Mouse (Mus musculus): Measurements from ENCODE around the gene Rasgrp3. TPM values are rescaled to one million over a fixed set of nuclear protein-coding genes. Genes with fewer than 3 reads are reported as not detected.
"Not testable (repeated sequence)": the region's sequence is repeated elsewhere in the genome, so short reads cannot be mapped to it uniquely, and the experiment has no call there.

Rasgrp3 gene
- polyA plus RNA-seq, 1 experiment from 2014 or later, result 5.4 TPM

- no peak; the same call in 1 of the 2 replicates for ATAC-seq (replicated peaks)
- H3K4me2 ChIP-seq, result no peak overlapping the region
- 48% methylated on average over 7 of the region's 7 CpGs for WGBS
- H3K9me3 ChIP-seq, result no peaks in the 10 kb centered on the region
- H3K4me3 ChIP-seq, result no peak overlapping the region
- H3K4me1 ChIP-seq, result no peaks in the 10 kb centered on the region
- H3K27ac ChIP-seq, result no peak overlapping the region
- H3K9ac ChIP-seq, result no peak overlapping the region
- no peaks in the 10 kb centered on the region for H3K27me3 ChIP-seq (replicated peaks)
- no peaks in the 10 kb centered on the region for H3K36me3 ChIP-seq (replicated peaks)
Observed at GRCm38 (mm10) chr17:75440619-75441018, 4.9 kb downstream of the Rasgrp3 start.

DNA sequence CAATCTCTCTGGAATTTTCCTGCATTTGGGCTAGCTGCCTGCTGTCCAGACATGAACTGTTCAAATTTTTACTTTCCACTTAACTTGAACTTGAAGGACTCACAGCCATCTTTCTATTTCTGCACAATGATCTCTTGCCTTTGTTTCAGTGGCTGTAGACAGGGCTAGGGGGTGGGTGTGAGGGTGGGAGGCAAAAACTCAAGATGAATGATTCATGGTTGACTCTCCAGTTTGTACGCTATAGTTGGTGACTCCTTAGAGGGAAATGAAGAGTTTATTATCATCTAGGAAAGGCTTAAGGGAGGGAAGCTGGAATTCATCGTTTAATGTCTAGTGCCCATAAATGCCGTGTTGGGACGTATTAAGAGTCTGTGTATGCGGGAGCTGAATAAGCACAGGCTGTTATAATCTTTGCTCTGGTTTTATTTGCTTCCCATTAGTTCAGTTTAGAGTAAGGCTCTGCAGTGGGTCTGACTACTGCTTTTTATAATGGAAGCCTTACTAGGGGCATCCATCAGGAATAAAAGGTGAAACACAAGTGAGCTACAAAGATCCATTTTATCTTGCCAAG lies 5.6 kb downstream of the Rasgrp3 start:
- Histone ChIP-seq H3K27ac (0 out of 2 replicates have a peak overlapping the region, but pooled peaks have one; percentile 5), H3K9me3 (no peaks in the 10 kb centered on the region), H3K36me3 (replicated peaks) (no peaks in the 10 kb centered on the region), H3K27me3 (replicated peaks) (no peaks in the 10 kb centered on the region), H3K4me3 (no peak overlapping the region), H3K4me2 (no peak overlapping the region), H3K9ac (no peak overlapping the region), H3K4me1 (no peaks in the 10 kb centered on the region)
- 67% methylated on average over 5 of the region's 5 CpGs for WGBS
- ATAC-seq (replicated peaks), result no peak

- ATAC-seq (replicated peaks), result no peak
- Histone ChIP-seq H3K9ac (no peak overlapping the region), H3K27me3 (replicated peaks) (no peaks in the 10 kb centered on the region), H3K4me1 (no peaks in the 10 kb centered on the region), H3K4me2 (no peak overlapping the region), H3K9me3 (no peaks in the 10 kb centered on the region), H3K4me3 (no peak overlapping the region), H3K27ac (no peak overlapping the region), H3K36me3 (replicated peaks) (no peaks in the 10 kb centered on the region)
- WGBS, result 94% methylated on average over 8 of the region's 8 CpGs
Observed at GRCm38 (mm10) chr17:75442352-75442751, 6.7 kb downstream of the Rasgrp3 start.

DNA sequence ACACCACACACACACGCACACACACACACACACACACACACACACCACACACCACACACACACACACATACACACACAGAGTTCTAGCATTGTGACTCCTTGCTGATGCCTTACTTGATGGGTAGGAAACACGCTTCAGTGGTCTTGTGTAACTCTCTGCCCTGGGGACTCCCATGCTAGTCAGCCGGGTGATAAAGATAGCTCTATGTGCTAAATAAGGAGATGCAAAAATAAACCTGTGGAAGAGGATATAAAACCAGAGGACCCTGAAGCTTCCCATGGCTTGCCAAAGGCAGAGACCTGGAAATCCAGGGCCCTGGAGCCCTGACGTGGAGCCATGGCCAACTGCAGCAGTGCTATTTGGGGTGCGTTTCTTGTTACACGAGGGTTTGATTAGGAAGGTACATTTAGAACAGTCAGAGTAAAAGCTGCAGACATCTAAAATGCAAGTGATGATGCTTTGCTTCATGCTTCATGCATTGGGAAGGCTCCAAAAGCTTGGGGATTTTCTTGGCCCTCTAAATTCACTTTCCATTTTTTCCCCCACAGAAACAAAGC lies 7.4 kb downstream of the Rasgrp3 start:
- Histone ChIP-seq H3K4me1 (no peaks in the 10 kb centered on the region), H3K4me2 (no peak overlapping the region), H3K27ac (no peak overlapping the region), H3K9me3 (no peaks in the 10 kb centered on the region), H3K4me3 (no peak overlapping the region), H3K27me3 (replicated peaks) (no peaks in the 10 kb centered on the region), H3K9ac (no peak overlapping the region), H3K36me3 (replicated peaks) (no peaks in the 10 kb centered on the region)
- WGBS, result 74% methylated on average over 6 of the region's 6 CpGs
- no peak for ATAC-seq (replicated peaks)

GRCm38 (mm10) chr17:75448257-75448656 lies 12.6 kb downstream of the Rasgrp3 start:
- 97% methylated on average over 3 of the region's 3 CpGs for WGBS

GRCm38 (mm10) chr17:75449022-75449421 lies 13.3 kb downstream of the Rasgrp3 start:
- H3K27me3 ChIP-seq (replicated peaks), result no peaks in the 10 kb centered on the region
- no peaks in the 10 kb centered on the region for H3K4me1 ChIP-seq
- no peaks in the 10 kb centered on the region for H3K36me3 ChIP-seq (replicated peaks)
- no peak for ATAC-seq (replicated peaks)
- H3K4me3 ChIP-seq, result no peak overlapping the region
- no peak overlapping the region for H3K9ac ChIP-seq
- no peak overlapping the region for H3K4me2 ChIP-seq
- 83% methylated on average over 1 of the region's 1 CpGs for WGBS
- H3K27ac ChIP-seq, result no peak overlapping the region
- no peaks in the 10 kb centered on the region for H3K9me3 ChIP-seq

More at GRCm38 (mm10) chr17:75448257-75448656, 12.6 kb downstream of the Rasgrp3 start:
- Histone ChIP-seq H3K27ac (no peak overlapping the region), H3K9ac (no peak overlapping the region), H3K4me1 (no peaks in the 10 kb centered on the region), H3K9me3 (no peaks in the 10 kb centered on the region), H3K36me3 (replicated peaks) (no peaks in the 10 kb centered on the region), H3K4me3 (no peak overlapping the region), H3K4me2 (no peak overlapping the region), H3K27me3 (replicated peaks) (no peaks in the 10 kb centered on the region)
- ATAC-seq (replicated peaks), result no peak

DNA sequence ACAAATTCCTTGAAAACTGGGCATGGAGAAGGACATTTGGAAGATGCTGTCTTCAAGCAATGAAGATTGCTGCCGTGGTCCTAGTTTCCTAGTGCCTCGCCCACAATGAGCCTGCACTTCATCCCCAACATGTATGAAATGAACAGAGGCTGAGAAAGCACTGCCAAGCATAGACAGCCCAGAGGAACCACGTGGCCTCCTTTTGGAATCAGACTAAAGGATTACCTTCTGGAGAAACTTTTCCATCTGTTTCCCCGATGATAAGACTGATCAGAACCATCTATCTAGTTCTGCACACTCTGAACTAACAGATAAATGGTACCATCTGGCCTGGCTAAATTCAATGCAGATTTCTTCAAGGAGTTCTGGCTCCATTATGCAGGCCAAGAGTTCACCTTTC lies 16.6 kb downstream of the Rasgrp3 start:
- 88% methylated on average over 4 of the region's 4 CpGs for WGBS
- Histone ChIP-seq H3K9ac (no peak overlapping the region), H3K4me3 (no peak overlapping the region), H3K4me1 (no peaks in the 10 kb centered on the region), H3K27ac (no peak overlapping the region), H3K27me3 (replicated peaks) (no peaks in the 10 kb centered on the region), H3K4me2 (no peak overlapping the region), H3K36me3 (replicated peaks) (no peaks in the 10 kb centered on the region), H3K9me3 (no peaks in the 10 kb centered on the region)
- ATAC-seq (replicated peaks), result no peak

GRCm38 (mm10) chr17:75453639-75454038 lies 17.9 kb downstream of the Rasgrp3 start:
- no peak for ATAC-seq (replicated peaks)
- H3K9me3 ChIP-seq, result no peaks in the 10 kb centered on the region

DNA sequence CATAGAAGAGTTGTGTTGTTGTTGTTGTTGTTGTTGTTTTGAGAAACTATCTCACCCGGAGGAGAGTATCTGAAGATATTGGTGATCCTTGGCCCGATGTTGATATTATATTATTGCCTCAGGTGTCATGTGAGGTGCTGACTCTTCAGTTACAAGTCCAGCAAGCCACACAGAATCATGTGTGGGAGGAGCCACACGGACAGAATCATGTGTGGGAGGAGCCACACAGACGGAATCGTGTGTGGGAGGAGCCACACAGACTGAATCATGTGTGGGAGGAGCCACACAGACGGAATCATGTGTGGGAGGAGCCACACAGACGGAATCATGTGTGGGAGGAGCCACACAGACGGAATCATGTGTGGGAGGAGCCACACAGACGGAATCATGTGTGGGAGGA lies 20.4 kb downstream of the Rasgrp3 start:
- H3K9me3 ChIP-seq; ATAC-seq (replicated peaks); H3K9ac ChIP-seq; H3K4me1 ChIP-seq; H3K36me3 ChIP-seq (replicated peaks); H3K27me3 ChIP-seq (replicated peaks); H3K4me2 ChIP-seq; H3K27ac ChIP-seq; H3K4me3 ChIP-seq: not testable (repeated sequence)
- WGBS, result 94% methylated on average over 9 of the region's 9 CpGs

More at GRCm38 (mm10) chr17:75453639-75454038, 17.9 kb downstream of the Rasgrp3 start:
- no peaks in the 10 kb centered on the region for H3K27me3 ChIP-seq (replicated peaks)
- no peak overlapping the region for H3K27ac ChIP-seq
- H3K36me3 ChIP-seq (replicated peaks), result no peaks in the 10 kb centered on the region
- no peaks in the 10 kb centered on the region for H3K4me1 ChIP-seq
- H3K4me3 ChIP-seq, result no peak overlapping the region
- no peak overlapping the region for H3K4me2 ChIP-seq
- H3K9ac ChIP-seq, result no peak overlapping the region

- Histone ChIP-seq H3K27ac (no peak overlapping the region), H3K4me2 (no peak overlapping the region), H3K4me1 (no peaks in the 10 kb centered on the region), H3K36me3 (replicated peaks) (no peaks in the 10 kb centered on the region), H3K27me3 (replicated peaks) (no peaks in the 10 kb centered on the region), H3K9me3 (no peaks in the 10 kb centered on the region), H3K9ac (no peak overlapping the region), H3K4me3 (no peak overlapping the region)
- 88% methylated on average over 6 of the region's 6 CpGs for WGBS
- ATAC-seq (replicated peaks), result no peak
Observed at GRCm38 (mm10) chr17:75460621-75461020, 24.9 kb downstream of the Rasgrp3 start.

- H3K4me1 ChIP-seq, result no peaks in the 10 kb centered on the region
- ATAC-seq (replicated peaks), result no peak
- 95% methylated on average over 1 of the region's 1 CpGs for WGBS
Observed at GRCm38 (mm10) chr17:75461771-75462170, 26.1 kb downstream of the Rasgrp3 start.

DNA sequence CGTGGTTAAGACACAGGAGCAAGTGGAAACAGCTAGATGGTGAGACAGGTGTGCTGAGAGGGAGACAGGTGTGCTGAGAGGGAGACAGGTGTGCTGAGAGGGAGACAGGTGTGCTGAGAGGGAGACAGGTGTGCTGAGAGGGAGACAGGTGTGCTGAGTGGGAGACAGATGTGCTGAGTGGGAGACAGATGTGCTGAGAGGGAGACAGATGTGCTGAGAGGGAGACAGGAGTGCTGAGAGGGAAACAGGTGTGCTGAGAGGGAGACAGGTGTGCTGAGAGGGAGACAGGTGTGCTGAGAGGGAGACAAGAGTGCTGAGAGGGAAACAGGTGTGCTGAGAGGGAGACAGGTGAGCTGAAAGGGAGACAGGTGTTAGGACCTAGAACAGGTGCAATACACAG lies 27.5 kb downstream of the Rasgrp3 start:
- H3K9ac ChIP-seq; ATAC-seq (replicated peaks); H3K4me2 ChIP-seq; H3K9me3 ChIP-seq; H3K4me3 ChIP-seq; H3K27me3 ChIP-seq (replicated peaks); H3K36me3 ChIP-seq (replicated peaks); H3K4me1 ChIP-seq; H3K27ac ChIP-seq: not testable (repeated sequence)
- 94% methylated on average over 1 of the region's 1 CpGs for WGBS

More at GRCm38 (mm10) chr17:75461771-75462170, 26.1 kb downstream of the Rasgrp3 start:
- H3K27me3 ChIP-seq (replicated peaks), result no peaks in the 10 kb centered on the region
- no peaks in the 10 kb centered on the region for H3K36me3 ChIP-seq (replicated peaks)
- H3K4me3 ChIP-seq, result no peak overlapping the region
- no peak overlapping the region for H3K27ac ChIP-seq
- H3K9me3 ChIP-seq, result no peaks in the 10 kb centered on the region
- no peak overlapping the region for H3K9ac ChIP-seq
- no peak overlapping the region for H3K4me2 ChIP-seq

- H3K4me2 ChIP-seq, result no peak overlapping the region
- no peak for ATAC-seq (replicated peaks)
- WGBS, result 81% methylated on average over 2 of the region's 2 CpGs
Observed at GRCm38 (mm10) chr17:75463645-75464044, 27.9 kb downstream of the Rasgrp3 start.

More at GRCm38 (mm10) chr17:75463645-75464044, 27.9 kb downstream of the Rasgrp3 start:
- Histone ChIP-seq H3K9me3 (no peaks in the 10 kb centered on the region), H3K9ac (no peak overlapping the region), H3K27me3 (replicated peaks) (no peaks in the 10 kb centered on the region), H3K36me3 (replicated peaks) (no peaks in the 10 kb centered on the region), H3K4me3 (no peak overlapping the region), H3K27ac (no peak overlapping the region), H3K4me1 (no peaks in the 10 kb centered on the region)

All from midbrain, embryonic 15.5 days (tissue).